Mouse (Mus musculus) ES-Bruce4 (cell line): ENCODE data around the gene Synj1.

Source experiments
- CTCF ChIP-seq: IDR thresholded peaks from one replicate; pipeline ENCODE4 v1.8.1; 2011; ENCODE audit warnings: low read depth, low read length
- EP300 ChIP-seq: IDR thresholded peaks from 2 replicates; pipeline ENCODE4 v1.6.1; 2011; ENCODE audit warnings: low read depth, low read length; ENCODE audit not compliant: insufficient read depth
- POLR2A ChIP-seq: IDR thresholded peaks from one replicate; pipeline ENCODE4 v1.8.1; 2011; ENCODE audit warnings: low read length; ENCODE audit not compliant: insufficient read depth

DNA sequence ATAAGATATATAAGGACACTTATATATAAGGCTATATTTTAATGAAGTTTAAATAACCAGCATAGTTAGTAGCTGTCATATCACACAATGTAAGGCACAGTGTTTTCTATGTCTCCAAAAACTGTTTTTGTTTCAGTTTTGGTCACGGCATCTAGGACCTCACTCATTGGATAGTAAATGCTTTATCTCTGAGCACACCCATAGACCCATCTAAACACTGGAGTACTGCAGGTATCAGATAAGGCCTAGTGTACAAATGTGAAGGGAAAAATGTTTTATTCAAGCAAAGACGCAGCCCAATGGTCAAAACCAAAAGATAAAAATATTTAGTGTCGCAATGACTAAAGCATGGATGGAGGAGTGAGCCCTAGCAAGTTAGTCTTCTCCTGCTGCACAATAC lies 22.4 kb downstream of the Synj1 start:
- TF ChIP-seq POLR2A (no peak), EP300 (no peak), CTCF (no peak)
